Mouse (Mus musculus): ENCODE measurements around the gene Adamts9. TPM values are rescaled to one million over a fixed set of nuclear protein-coding genes. Genes with fewer than 3 reads are reported as not detected.

Adamts9 gene
- polyA plus RNA-seq, 1 experiment, result 2.0 TPM

- DNase-seq, result no peak
- no peaks in the 10 kb centered on the region for H3K27me3 ChIP-seq (ENCODE audit: control insufficient read depth, insufficient read depth, low read length)
- no peak overlapping the region for H3K4me3 ChIP-seq (replicated peaks; ENCODE audit: insufficient read depth, low read depth, low read length)
- H3K27ac ChIP-seq (ENCODE audit: insufficient read depth, low read length), result no peak overlapping the region
- H3K4me1 ChIP-seq (ENCODE audit: control insufficient read depth, insufficient read depth, low read length), result no peaks in the 10 kb centered on the region
- TF ChIP-seq POLR2A (IDR thresholded peaks at IDR 0.05; ENCODE audit: borderline replicate concordance, insufficient read depth, low read length), result no peak
- no peak for TF ChIP-seq CTCF (IDR thresholded peaks at IDR 0.05; ENCODE audit: borderline replicate concordance, insufficient read depth, low read depth, low read length)
- WGBS, result 54% methylated on average over 9 of the region's 9 CpGs
Observed at GRCm38 (mm10) chr6:92883131-92883900, 60.0 kb downstream of the Adamts9 start.

- TF ChIP-seq CTCF (IDR thresholded peaks at IDR 0.05; ENCODE audit: borderline replicate concordance, insufficient read depth, low read depth, low read length) (no peak), POLR2A (IDR thresholded peaks at IDR 0.05; ENCODE audit: borderline replicate concordance, insufficient read depth, low read length) (no peak)
Observed at GRCm38 (mm10) chr6:92882446-92882845, 60.8 kb downstream of the Adamts9 start.

GRCm38 (mm10) chr6:92879700-92880265 is 63.5 kb downstream of the Adamts9 start:
- H3K4me1 ChIP-seq (ENCODE audit: control insufficient read depth, insufficient read depth, low read length), result no peaks in the 10 kb centered on the region
- H3K4me3 ChIP-seq (replicated peaks; ENCODE audit: insufficient read depth, low read depth, low read length), result no peak overlapping the region
- 53% methylated on average over 14 of the region's 14 CpGs for WGBS
- no peaks in the 10 kb centered on the region for H3K27me3 ChIP-seq (ENCODE audit: control insufficient read depth, insufficient read depth, low read length)
- DNase-seq, result no peak
- TF ChIP-seq POLR2A (IDR thresholded peaks at IDR 0.05; ENCODE audit: borderline replicate concordance, insufficient read depth, low read length) (no peak), CTCF (IDR thresholded peaks at IDR 0.05; ENCODE audit: borderline replicate concordance, insufficient read depth, low read depth, low read length) (no peak)
- no peak overlapping the region for H3K27ac ChIP-seq (ENCODE audit: insufficient read depth, low read length)

More at GRCm38 (mm10) chr6:92882446-92882845, 60.8 kb downstream of the Adamts9 start:
- Histone ChIP-seq H3K27ac (ENCODE audit: insufficient read depth, low read length) (no peak overlapping the region), H3K27me3 (ENCODE audit: control insufficient read depth, insufficient read depth, low read length) (no peaks in the 10 kb centered on the region), H3K4me1 (ENCODE audit: control insufficient read depth, insufficient read depth, low read length) (no peaks in the 10 kb centered on the region), H3K4me3 (replicated peaks; ENCODE audit: insufficient read depth, low read depth, low read length) (no peak overlapping the region)
- 72% methylated on average over 5 of the region's 5 CpGs for WGBS
- DNase-seq, result no peak

GRCm38 (mm10) chr6:92878771-92879170 is 64.5 kb downstream of the Adamts9 start:
- TF ChIP-seq CTCF (IDR thresholded peaks at IDR 0.05; ENCODE audit: borderline replicate concordance, insufficient read depth, low read depth, low read length) (no peak), POLR2A (IDR thresholded peaks at IDR 0.05; ENCODE audit: borderline replicate concordance, insufficient read depth, low read length) (no peak)
- no peak for DNase-seq
- Histone ChIP-seq H3K4me1 (ENCODE audit: control insufficient read depth, insufficient read depth, low read length) (no peaks in the 10 kb centered on the region), H3K27ac (ENCODE audit: insufficient read depth, low read length) (no peak overlapping the region), H3K4me3 (replicated peaks; ENCODE audit: insufficient read depth, low read depth, low read length) (no peak overlapping the region), H3K27me3 (ENCODE audit: control insufficient read depth, insufficient read depth, low read length) (no peaks in the 10 kb centered on the region)
- 97% methylated on average over 5 of the region's 5 CpGs for WGBS

GRCm38 (mm10) chr6:92877236-92877635 is 66.1 kb downstream of the Adamts9 start:
- Histone ChIP-seq H3K27ac (ENCODE audit: insufficient read depth, low read length) (no peak overlapping the region), H3K4me3 (replicated peaks; ENCODE audit: insufficient read depth, low read depth, low read length) (no peak overlapping the region), H3K27me3 (ENCODE audit: control insufficient read depth, insufficient read depth, low read length) (no peaks in the 10 kb centered on the region), H3K4me1 (ENCODE audit: control insufficient read depth, insufficient read depth, low read length) (no peaks in the 10 kb centered on the region)
- WGBS, result 96% methylated on average over 4 of the region's 4 CpGs
- TF ChIP-seq CTCF (IDR thresholded peaks at IDR 0.05; ENCODE audit: borderline replicate concordance, insufficient read depth, low read depth, low read length) (no peak), POLR2A (IDR thresholded peaks at IDR 0.05; ENCODE audit: borderline replicate concordance, insufficient read depth, low read length) (no peak)
- no peak for DNase-seq

GRCm38 (mm10) chr6:92876121-92876520 is 67.2 kb downstream of the Adamts9 start:
- TF ChIP-seq POLR2A (IDR thresholded peaks at IDR 0.05; ENCODE audit: borderline replicate concordance, insufficient read depth, low read length) (no peak), CTCF (IDR thresholded peaks at IDR 0.05; ENCODE audit: borderline replicate concordance, insufficient read depth, low read depth, low read length) (no peak)
- WGBS, result 86% methylated on average over 5 of the region's 5 CpGs
- H3K4me3 ChIP-seq (replicated peaks; ENCODE audit: insufficient read depth, low read depth, low read length), result no peak overlapping the region

GRCm38 (mm10) chr6:92875340-92875739 is 68.0 kb downstream of the Adamts9 start:
- Histone ChIP-seq H3K4me3 (replicated peaks; ENCODE audit: insufficient read depth, low read depth, low read length) (no peak overlapping the region), H3K27me3 (ENCODE audit: control insufficient read depth, insufficient read depth, low read length) (no peaks in the 10 kb centered on the region), H3K4me1 (ENCODE audit: control insufficient read depth, insufficient read depth, low read length) (no peaks in the 10 kb centered on the region), H3K27ac (ENCODE audit: insufficient read depth, low read length) (no peak overlapping the region)
- TF ChIP-seq POLR2A (IDR thresholded peaks at IDR 0.05; ENCODE audit: borderline replicate concordance, insufficient read depth, low read length) (no peak), CTCF (IDR thresholded peaks at IDR 0.05; ENCODE audit: borderline replicate concordance, insufficient read depth, low read depth, low read length) (no peak)
- DNase-seq, result no peak
- WGBS, result 92% methylated on average over 2 of the region's 2 CpGs

More at GRCm38 (mm10) chr6:92876121-92876520, 67.2 kb downstream of the Adamts9 start:
- no peaks in the 10 kb centered on the region for H3K27me3 ChIP-seq (ENCODE audit: control insufficient read depth, insufficient read depth, low read length)
- no peaks in the 10 kb centered on the region for H3K4me1 ChIP-seq (ENCODE audit: control insufficient read depth, insufficient read depth, low read length)
- DNase-seq, result no peak
- H3K27ac ChIP-seq (ENCODE audit: insufficient read depth, low read length), result no peak overlapping the region

- DNase-seq, result peak in 1 of 2 experiments; percentile 27
- Histone ChIP-seq H3K27ac (ENCODE audit: insufficient read depth, low read length) (no peak overlapping the region), H3K4me1 (ENCODE audit: control insufficient read depth, insufficient read depth, low read length) (no peaks in the 10 kb centered on the region), H3K4me3 (replicated peaks; ENCODE audit: insufficient read depth, low read depth, low read length) (no peak overlapping the region), H3K27me3 (ENCODE audit: control insufficient read depth, insufficient read depth, low read length) (no peaks in the 10 kb centered on the region)
- WGBS, result 22% methylated on average over 5 of the region's 5 CpGs
- TF ChIP-seq POLR2A (IDR thresholded peaks at IDR 0.05; ENCODE audit: borderline replicate concordance, insufficient read depth, low read length) (no peak), CTCF (IDR thresholded peaks at IDR 0.05; ENCODE audit: borderline replicate concordance, insufficient read depth, low read depth, low read length) (no peak)
Observed at GRCm38 (mm10) chr6:92874854-92875253, 68.4 kb downstream of the Adamts9 start.

Measured in cerebellum, adult 2 months (tissue).